Comparison of ENCODE assay signal across 9 mouse cellular contexts in the genomic region with DNA sequence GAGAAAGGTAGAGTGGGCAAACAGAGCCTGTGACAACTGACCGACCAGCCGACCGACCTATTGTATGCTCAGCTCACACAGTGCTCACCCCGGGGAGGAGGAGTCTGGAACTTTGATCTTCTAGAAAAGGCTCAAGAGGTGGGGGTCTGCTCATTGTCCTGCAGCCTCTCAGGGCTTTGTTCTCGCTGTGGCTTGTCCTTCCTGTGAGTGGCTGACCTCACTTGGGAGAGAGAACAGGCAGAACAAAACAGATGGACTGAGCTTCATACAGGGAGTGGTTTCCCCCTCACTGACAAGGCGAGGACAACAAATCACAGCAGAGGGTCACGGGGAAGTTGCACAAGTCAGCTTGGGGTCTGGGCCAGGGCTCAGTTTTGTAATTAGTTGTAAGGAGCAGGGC.
DNase-seq lines count a peak whose midpoint lies in the region; ATAC-seq lines count a peak whose summit lies in the region.
"Had no signal": no experiment of that assay in that cellular context is flagged by ENCODE, and none has a peak within 500 bp of the region (broad histone marks: within the 10 kb centered on the region; RNA-seq: fewer than 3 reads in every experiment).

No protein-coding gene starts in this region.

- intact Hi-C loops in heart, postnatal 36 days (cut with DNase I), result loop anchor here (2.0 kb wide), 1 partner anchor 43 kb away; no protein-coding TSS in a partner anchor

- 30% methylated on average over 7 of the region's 7 CpGs for WGBS in liver, embryonic 16.5 days (ENCODE audit: insufficient replicate concordance)
- WGBS in neural tube, embryonic 12.5 days, result 4% methylated on average over 7 of the region's 7 CpGs

- DNase-seq in ZHBTc4 (ENCODE audit: low read depth, low spot score), result peak; percentile 20
- DNase-seq in heart, postnatal 36 days, result peak; percentile 58 to 66
- DNase-seq in spleen, postnatal 14 days (ENCODE audit: low spot score in 2 of 2), result no peak
- DNase-seq in natural killer cell, adult 2 months (ENCODE audit: low spot score in 2 of 2), result no peak
- no peak for DNase-seq in urinary bladder, postnatal 25 days (ENCODE audit: low spot score)

- no peak overlapping the region for H3K4me2 ChIP-seq in liver, embryonic 16.5 days (ENCODE audit: low read depth, low read length)
- H3K4me2 ChIP-seq in neural tube, embryonic 12.5 days (replicated peaks), result no peak overlapping the region
- H3K4me2 ChIP-seq: liver, embryonic 15.5 days had no signal

- no peaks in the 10 kb centered on the region for H3K9me3 ChIP-seq in liver, embryonic 16.5 days (replicated peaks; ENCODE audit: control insufficient read depth, low read length)
- H3K9me3 ChIP-seq in neural tube, embryonic 12.5 days, result no peaks in the 10 kb centered on the region
- H3K9me3 ChIP-seq: liver, embryonic 15.5 days had no signal

- H3K4me3 ChIP-seq in brown adipose tissue, adult 24 weeks (ENCODE audit: insufficient read depth, low read depth, low read length), result no peak overlapping the region
- H3K4me3 ChIP-seq in liver, embryonic 16.5 days (ENCODE audit: low read depth, low read length), result no peak overlapping the region
- no peak overlapping the region for H3K4me3 ChIP-seq in neural tube, embryonic 12.5 days
- H3K4me3 ChIP-seq: liver, embryonic 15.5 days had no signal

- no peak overlapping the region for H3K9ac ChIP-seq in liver, embryonic 16.5 days (ENCODE audit: low read depth, low read length)
- no peak overlapping the region for H3K9ac ChIP-seq in neural tube, embryonic 12.5 days
- H3K9ac ChIP-seq: liver, embryonic 15.5 days had no signal

- peak; percentile 22; the same call in 1 of the 2 replicates for ATAC-seq in liver, embryonic 16.5 days (ENCODE audit: low read depth)
- ATAC-seq in neural tube, embryonic 12.5 days (ENCODE audit: low FRiP score, low read depth), result peak; percentile 29; the same call in 1 of the 2 replicates

- peak overlapping the region; percentile 71 for H3K27ac ChIP-seq in brown adipose tissue, adult 24 weeks (replicated peaks; ENCODE audit: low read depth, low read length)
- H3K27ac ChIP-seq in liver, embryonic 16.5 days (ENCODE audit: low read length), result no peak overlapping the region
- H3K27ac ChIP-seq in neural tube, embryonic 12.5 days, result peak overlapping the region; percentile 15; the same call in 1 of the 2 replicates
- H3K27ac ChIP-seq: liver, embryonic 15.5 days had no signal

- H3K4me1 ChIP-seq in brown adipose tissue, adult 24 weeks (ENCODE audit: control insufficient read depth, insufficient read depth, insufficient read length, low read length), result peaks cover 48% of the 10 kb centered on the region
- peaks cover 4% of the 10 kb centered on the region for H3K4me1 ChIP-seq in liver, embryonic 16.5 days (ENCODE audit: control insufficient read depth, low read depth, low read length)
- H3K4me1 ChIP-seq in neural tube, embryonic 12.5 days, result peaks cover 20% of the 10 kb centered on the region

- H3K36me3 ChIP-seq in liver, embryonic 16.5 days (ENCODE audit: control insufficient read depth, insufficient read depth), result no peaks in the 10 kb centered on the region
- H3K36me3 ChIP-seq in neural tube, embryonic 12.5 days, result no peaks in the 10 kb centered on the region
- H3K36me3 ChIP-seq: liver, embryonic 15.5 days had no signal

- H3K27me3 ChIP-seq in liver, embryonic 16.5 days (ENCODE audit: control insufficient read depth, insufficient read depth, low read depth, low read length), result no peaks in the 10 kb centered on the region
- H3K27me3 ChIP-seq in neural tube, embryonic 12.5 days (replicated peaks), result no peaks in the 10 kb centered on the region
- H3K27me3 ChIP-seq: liver, embryonic 15.5 days had no signal

Comparison
In these comparisons a context has a peak if more than half of its experiments do, and no peak if none do; other contexts are left out.
1. DNase-seq: peak in ZHBTc4 (single experiment) and heart, postnatal 36 days (2 of 2); none in spleen, postnatal 14 days (0 of 2), natural killer cell, adult 2 months (0 of 2) and urinary bladder, postnatal 25 days (single experiment).